Mouse (Mus musculus) forebrain, embryonic 12.5 days (tissue): ENCODE measurements around the gene Prdx5. TPM values are rescaled to one million over a fixed set of nuclear protein-coding genes. Genes with fewer than 3 reads are reported as not detected.

Experiments used
- ATAC-seq: fragments of 200-750 bp; cut with Nextera tagmentation; 2 replicates; pipeline ENCODE4 v1.8.0; 2017; ENCODE audit warnings: moderate TSS enrichment; ENCODE audit not compliant: low FRiP score
- H3K27ac ChIP-seq: fragments of 300-500 bp; sonication (generic); 2 replicates; pipeline ENCODE4 v1.5.1; 2016; ENCODE audit warnings: mild to moderate bottlenecking
- H3K27me3 ChIP-seq: fragments of 300-500 bp; sonication (generic); 2 replicates; pipeline ENCODE4 v1.6.1; 2016; ENCODE audit warnings: mild to moderate bottlenecking
- H3K36me3 ChIP-seq: fragments of 300-500 bp; sonication (generic); replicated peaks from 2 replicates; pipeline ENCODE4 v1.6.1; 2016; ENCODE audit warnings: mild to moderate bottlenecking
- H3K4me1 ChIP-seq: fragments of 300-500 bp; sonication (generic); 2 replicates; pipeline ENCODE4 v1.6.1; 2016
- H3K4me2 ChIP-seq: fragments of 300-500 bp; sonication (generic); 2 replicates; pipeline ENCODE4 v1.6.1; 2016; ENCODE audit warnings: mild to moderate bottlenecking, moderate library complexity
- H3K4me3 ChIP-seq: fragments of 300-500 bp; sonication (generic); replicated peaks from 2 replicates; pipeline ENCODE4 v1.5.1; 2016; ENCODE audit warnings: mild to moderate bottlenecking
- H3K9ac ChIP-seq: fragments of 300-500 bp; sonication (generic); 2 replicates; pipeline ENCODE4 v1.6.1; 2016; ENCODE audit warnings: mild to moderate bottlenecking
- H3K9me3 ChIP-seq: fragments of 300-500 bp; sonication (generic); 2 replicates; pipeline ENCODE4 v1.6.1; 2016
- WGBS: fragments of 180-500 bp; shearing (Covaris S2); methylation state at CpG from one replicate; pipeline ENCODE4 v1.1.7; 2016; 5-methylcytosine and 5-hydroxymethylcytosine counted together
- polyA plus RNA-seq: library from polyadenylated mRNA; unstranded; fragments of >200 nt; fragmentation: Nextera tagmentation; extraction: Ambion mirVana; gene quantifications from 2 replicates; pipeline ENCODE4 v1.2.1, GENCODE M21; 2016

Prdx5 gene
- polyA plus RNA-seq, 1 experiment from 2014 or later: 160 TPM

GRCm38 (mm10) chr19:6921647-6922567 lies 12.0 kb upstream of the Prdx5 start, which contains the start of gene Esrra:
TSS of gene Esrra (minus strand) at chr19:6921813.
- WGBS: 1% methylated on average over 62 of the region's 66 CpGs

DNA sequence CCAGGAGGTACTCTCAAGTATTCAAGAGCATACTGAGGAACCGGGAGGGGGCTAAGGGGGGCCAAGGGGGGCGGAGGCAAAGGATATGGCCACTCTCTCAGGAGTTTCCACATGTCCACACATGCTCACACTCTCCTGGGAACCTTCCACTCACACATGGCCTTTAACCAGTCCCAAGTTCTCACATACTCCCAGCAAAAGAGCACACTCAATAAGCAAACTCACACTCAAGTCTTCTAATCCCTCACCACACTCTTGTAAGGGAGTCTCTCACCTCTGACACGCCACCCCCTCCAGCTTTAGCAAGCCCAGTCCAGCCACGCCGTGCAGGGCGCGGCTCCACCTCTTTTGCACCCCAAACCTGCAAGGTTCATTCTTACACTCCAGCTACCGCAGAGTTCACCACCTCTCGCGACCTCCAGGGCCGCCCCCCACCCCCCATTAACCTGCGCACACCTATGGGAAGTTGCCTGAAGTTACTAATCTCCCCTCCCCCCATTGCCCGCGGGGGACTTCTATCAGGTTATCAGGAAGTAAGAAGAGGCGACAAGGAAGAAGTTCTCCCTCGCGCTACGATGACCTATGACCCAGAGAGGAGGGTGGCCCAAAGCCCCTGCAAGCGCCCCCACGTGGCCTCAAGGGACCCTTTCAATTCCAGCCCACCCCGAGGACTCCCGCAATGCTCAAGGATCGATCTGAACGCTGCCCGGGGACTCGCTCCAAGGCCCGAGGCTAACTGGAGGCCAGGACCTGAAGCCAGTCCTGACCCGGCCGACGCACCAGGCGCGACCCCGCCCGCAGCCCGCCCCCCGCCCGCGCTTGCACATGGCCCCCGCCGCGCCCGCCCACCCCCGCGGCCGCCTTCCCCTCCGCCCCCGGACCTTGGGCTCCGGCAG lies 11.1 kb upstream of the Prdx5 start:
- 0 out of 2 replicates have a peak, but pooled peaks cover under 1% of the 10 kb centered on the region for H3K9me3 ChIP-seq
- peak overlapping the region; percentile 89 for H3K4me3 ChIP-seq
- 2% methylated on average over 36 of the region's 48 CpGs for WGBS
- peak overlapping the region; percentile 91 for H3K4me2 ChIP-seq
- H3K4me1 ChIP-seq: peaks cover 32% of the 10 kb centered on the region
- 0 out of 2 replicates have a peak, but pooled peaks cover 6% of the 10 kb centered on the region for H3K36me3 ChIP-seq
- H3K27me3 ChIP-seq: peaks cover 37% of the 10 kb centered on the region
- H3K27ac ChIP-seq: peak overlapping the region; percentile 93
- H3K9ac ChIP-seq: peak overlapping the region; percentile 92
- ATAC-seq: peak; percentile 39

More at GRCm38 (mm10) chr19:6921647-6922567, 12.0 kb upstream of the Prdx5 start, which contains the start of gene Esrra:
- peak; percentile 94 for ATAC-seq
- peaks cover 37% of the 10 kb centered on the region for H3K4me1 ChIP-seq
- H3K36me3 ChIP-seq: 0 out of 2 replicates have a peak, but pooled peaks cover 6% of the 10 kb centered on the region
- H3K27ac ChIP-seq: peak within 1 kb of the TSS; percentile 93
- 0 out of 2 replicates have a peak, but pooled peaks cover 3% of the 10 kb centered on the region for H3K9me3 ChIP-seq
- H3K4me2 ChIP-seq: peak within 1 kb of the TSS; percentile 91
- H3K9ac ChIP-seq: peak within 1 kb of the TSS; percentile 92
- H3K4me3 ChIP-seq: peak within 1 kb of the TSS; percentile 89
- H3K27me3 ChIP-seq: peaks cover 46% of the 10 kb centered on the region

GRCm38 (mm10) chr19:6919876-6920740 lies 10.2 kb upstream of the Prdx5 start:
- H3K9ac ChIP-seq: peak overlapping the region; percentile 92; the same call in 1 of the 2 replicates
- peaks cover 28% of the 10 kb centered on the region for H3K27me3 ChIP-seq
- 0 out of 2 replicates have a peak, but pooled peaks cover 6% of the 10 kb centered on the region for H3K36me3 ChIP-seq
- H3K4me1 ChIP-seq: peaks cover 29% of the 10 kb centered on the region
- no peaks in the 10 kb centered on the region for H3K9me3 ChIP-seq
- peak overlapping the region; percentile 91 for H3K4me2 ChIP-seq
- WGBS: 46% methylated on average over 8 of the region's 8 CpGs
- no peak for ATAC-seq
- H3K27ac ChIP-seq: no peak overlapping the region
- H3K4me3 ChIP-seq: peak overlapping the region; percentile 89

- H3K27ac ChIP-seq: no peak overlapping the region
- no peak overlapping the region for H3K4me3 ChIP-seq
- H3K36me3 ChIP-seq: 0 out of 2 replicates have a peak, but pooled peaks cover 6% of the 10 kb centered on the region
- H3K9ac ChIP-seq: no peak overlapping the region
- no peak for ATAC-seq
- no peak overlapping the region for H3K4me2 ChIP-seq
- no peaks in the 10 kb centered on the region for H3K9me3 ChIP-seq
- H3K27me3 ChIP-seq: peaks cover 21% of the 10 kb centered on the region
- H3K4me1 ChIP-seq: peaks cover 23% of the 10 kb centered on the region
Measured at GRCm38 (mm10) chr19:6919431-6919830, 9.5 kb upstream of the Prdx5 start.

- no peak for ATAC-seq
- Histone ChIP-seq H3K27me3 (peaks cover 11% of the 10 kb centered on the region), H3K9ac (no peak overlapping the region), H3K4me3 (no peak overlapping the region), H3K9me3 (no peaks in the 10 kb centered on the region), H3K4me2 (no peak overlapping the region), H3K36me3 (peaks cover 17% of the 10 kb centered on the region), H3K4me1 (peaks cover 23% of the 10 kb centered on the region), H3K27ac (no peak overlapping the region)
- WGBS: 88% methylated on average over 4 of the region's 4 CpGs
Measured at GRCm38 (mm10) chr19:6918321-6918720, 8.4 kb upstream of the Prdx5 start.

GRCm38 (mm10) chr19:6916496-6916895 lies 6.6 kb upstream of the Prdx5 start:
- Histone ChIP-seq H3K27me3 (no peaks in the 10 kb centered on the region), H3K27ac (no peak overlapping the region), H3K36me3 (peaks cover 35% of the 10 kb centered on the region), H3K9me3 (no peaks in the 10 kb centered on the region), H3K4me2 (no peak overlapping the region), H3K4me3 (no peak overlapping the region), H3K4me1 (peaks cover 20% of the 10 kb centered on the region), H3K9ac (no peak overlapping the region)
- WGBS: 86% methylated on average over 4 of the region's 4 CpGs
- ATAC-seq: no peak

DNA sequence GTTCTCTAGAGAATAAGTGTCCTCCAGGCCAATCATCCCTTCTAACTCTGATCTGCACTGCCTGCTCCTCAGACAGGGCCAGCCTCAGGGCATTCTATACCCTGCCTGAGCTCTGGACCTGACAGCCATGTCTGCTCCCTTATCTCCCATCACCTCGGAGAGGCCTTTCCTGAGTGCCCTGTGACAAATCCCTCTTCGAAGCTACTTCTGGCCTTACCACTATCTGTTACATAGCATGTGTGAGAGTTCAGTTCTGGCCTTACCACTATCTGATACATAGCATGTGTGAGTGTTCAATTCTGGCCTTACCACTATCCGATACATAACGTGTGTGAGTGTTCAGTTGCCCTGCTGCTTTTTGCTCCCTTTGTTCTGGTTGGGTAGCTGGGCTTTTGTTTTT lies 5.4 kb upstream of the Prdx5 start:
- no peak overlapping the region for H3K4me2 ChIP-seq
- ATAC-seq: no peak
- no peaks in the 10 kb centered on the region for H3K27me3 ChIP-seq
- H3K4me3 ChIP-seq: no peak overlapping the region
- 88% methylated on average over 4 of the region's 4 CpGs for WGBS
- H3K9me3 ChIP-seq: no peaks in the 10 kb centered on the region
- H3K4me1 ChIP-seq: peaks cover 19% of the 10 kb centered on the region
- no peak overlapping the region for H3K27ac ChIP-seq
- H3K9ac ChIP-seq: no peak overlapping the region
- H3K36me3 ChIP-seq: peaks cover 41% of the 10 kb centered on the region

GRCm38 (mm10) chr19:6914540-6914939 lies 4.6 kb upstream of the Prdx5 start:
- Histone ChIP-seq H3K4me1 (peaks cover 12% of the 10 kb centered on the region), H3K27me3 (no peaks in the 10 kb centered on the region), H3K9me3 (no peaks in the 10 kb centered on the region), H3K4me2 (no peak overlapping the region), H3K9ac (no peak overlapping the region), H3K27ac (no peak overlapping the region), H3K36me3 (peaks cover 41% of the 10 kb centered on the region), H3K4me3 (no peak overlapping the region)
- no peak for ATAC-seq
- 94% methylated on average over 9 of the region's 9 CpGs for WGBS

DNA sequence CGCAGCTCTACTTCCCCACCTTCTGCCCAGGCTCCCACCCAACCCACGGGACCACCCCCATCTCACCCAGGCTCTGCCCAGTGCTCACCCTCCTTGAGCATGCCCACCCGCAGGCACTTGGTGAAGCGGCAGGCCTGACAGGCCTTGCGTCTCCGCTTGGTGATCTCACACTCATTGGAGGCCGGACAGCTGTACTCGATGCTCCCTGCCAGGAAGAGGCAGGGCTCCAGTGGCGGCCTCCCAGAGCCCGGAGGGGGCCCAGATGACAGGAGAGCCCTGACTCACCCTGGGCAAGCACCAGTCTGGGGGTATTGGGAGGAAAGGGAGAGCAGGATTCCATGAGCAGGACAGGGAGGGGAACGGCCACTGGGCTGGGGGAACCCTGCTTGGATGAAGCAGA lies 4.1 kb upstream of the Prdx5 start:
- Histone ChIP-seq H3K4me3 (no peak overlapping the region), H3K27ac (no peak overlapping the region), H3K4me2 (no peak overlapping the region), H3K27me3 (no peaks in the 10 kb centered on the region), H3K9me3 (no peaks in the 10 kb centered on the region), H3K36me3 (peaks cover 41% of the 10 kb centered on the region), H3K9ac (no peak overlapping the region), H3K4me1 (peaks cover 12% of the 10 kb centered on the region)
- ATAC-seq: no peak
- 88% methylated on average over 11 of the region's 11 CpGs for WGBS

GRCm38 (mm10) chr19:6913036-6913435 lies 3.1 kb upstream of the Prdx5 start:
- H3K4me1 ChIP-seq: peaks cover 22% of the 10 kb centered on the region
- 88% methylated on average over 6 of the region's 6 CpGs for WGBS
- H3K4me3 ChIP-seq: no peak overlapping the region
- H3K4me2 ChIP-seq: no peak overlapping the region
- H3K36me3 ChIP-seq: peaks cover 34% of the 10 kb centered on the region
- H3K9me3 ChIP-seq: no peaks in the 10 kb centered on the region
- H3K9ac ChIP-seq: no peak overlapping the region
- no peak for ATAC-seq
- no peak overlapping the region for H3K27ac ChIP-seq
- no peaks in the 10 kb centered on the region for H3K27me3 ChIP-seq

- Histone ChIP-seq H3K9me3 (no peaks in the 10 kb centered on the region), H3K36me3 (peaks cover 35% of the 10 kb centered on the region), H3K27me3 (no peaks in the 10 kb centered on the region), H3K4me1 (peaks cover 28% of the 10 kb centered on the region), H3K4me3 (no peak overlapping the region), H3K9ac (no peak overlapping the region), H3K27ac (no peak overlapping the region), H3K4me2 (no peak overlapping the region)
- WGBS: 91% methylated on average over 15 of the region's 15 CpGs
- ATAC-seq: no peak
Measured at GRCm38 (mm10) chr19:6912205-6912970, 2.5 kb upstream of the Prdx5 start.
